Mouse (Mus musculus) thymus, postnatal 25 days (tissue): Measurements from ENCODE around the gene Card19.
A peak's percentile ranks its signal among the peaks of the same experiment; 100 is the strongest.

Experiments
- DNase-seq: peaks from one replicate; pipeline ENCODE4 v3.0.0; 2022

Card19 gene

DNA sequence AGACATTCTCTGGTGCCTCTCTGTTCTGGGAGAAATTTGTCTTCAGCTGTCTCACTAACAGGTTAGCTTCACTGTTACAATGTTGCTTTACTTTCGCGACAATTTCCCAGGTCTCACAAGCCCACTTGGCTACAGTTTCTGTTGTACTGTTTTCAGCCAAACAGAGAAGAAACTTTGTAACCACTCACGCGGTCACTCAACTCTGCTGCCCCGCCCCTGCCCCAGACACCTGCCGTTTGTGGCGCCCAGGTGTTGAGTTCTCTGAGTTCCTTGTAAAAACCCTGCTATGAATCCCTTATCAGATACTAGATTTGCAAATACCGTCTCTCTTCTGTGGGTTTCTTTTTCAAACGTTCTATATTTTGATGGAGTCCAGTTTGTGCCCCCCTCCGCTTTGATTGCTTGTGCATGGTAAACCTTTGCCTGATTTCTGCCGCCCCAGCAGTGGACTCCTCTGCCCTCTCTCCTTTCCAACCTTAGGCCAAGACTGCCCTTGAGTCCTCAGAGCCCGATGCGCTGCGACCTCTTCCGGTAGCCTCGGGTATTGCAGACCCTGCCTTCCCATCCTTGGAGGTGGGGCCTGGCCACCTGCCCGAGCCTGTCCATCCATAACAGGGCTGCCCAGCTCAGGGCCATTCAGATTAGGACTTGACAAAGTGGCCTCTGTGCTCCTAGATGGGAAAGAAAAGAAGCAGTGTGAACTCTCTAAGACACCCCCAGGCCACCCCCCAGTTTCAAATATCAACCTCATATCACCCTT, 46.2 kb downstream of the Card19 start:
- peak; percentile 78 for DNase-seq

DNA sequence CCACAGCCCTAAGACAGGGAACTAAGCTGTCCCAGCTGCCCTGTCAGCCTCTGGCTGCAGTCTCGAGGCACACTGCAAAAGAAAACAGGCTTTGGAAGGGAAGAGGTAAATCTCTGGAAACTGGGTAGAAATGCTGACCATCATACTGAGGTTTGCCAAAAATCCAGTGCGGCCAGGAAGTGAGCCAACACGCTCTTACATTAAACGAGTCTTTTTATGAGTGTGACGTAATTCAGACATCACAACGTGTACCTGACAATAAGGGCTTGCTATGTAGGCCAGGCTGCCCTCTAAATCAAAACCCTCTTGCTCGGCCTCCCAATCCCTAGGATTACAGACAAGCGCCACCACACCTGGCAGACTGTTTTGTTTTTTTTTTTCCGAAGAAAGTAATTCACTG, 48.8 kb downstream of the Card19 start:
- DNase-seq: no peak

GRCm38 (mm10) chr13:49163645-49164044, 52.2 kb downstream of the Card19 start:
- DNase-seq: no peak

DNA sequence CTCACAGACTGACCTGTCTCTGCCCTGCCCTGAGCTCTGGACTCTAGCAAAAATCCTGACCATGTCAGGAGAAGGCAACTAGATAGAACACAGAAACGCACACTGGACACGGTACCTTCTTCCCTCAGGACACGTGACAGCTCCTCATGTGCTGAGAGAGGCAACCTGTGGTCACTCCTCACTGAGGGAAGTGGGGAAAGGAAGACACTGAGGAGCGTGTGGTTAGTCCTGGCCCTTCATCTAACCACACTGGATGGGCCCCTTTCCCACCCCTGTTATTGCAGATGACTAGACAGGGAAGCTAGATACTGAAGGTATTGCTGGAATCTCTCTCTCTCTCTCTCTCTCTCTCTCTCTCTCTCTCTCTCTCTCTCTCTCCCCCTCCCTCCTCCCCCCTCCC, 53.1 kb downstream of the Card19 start:
- no peak for DNase-seq

DNA sequence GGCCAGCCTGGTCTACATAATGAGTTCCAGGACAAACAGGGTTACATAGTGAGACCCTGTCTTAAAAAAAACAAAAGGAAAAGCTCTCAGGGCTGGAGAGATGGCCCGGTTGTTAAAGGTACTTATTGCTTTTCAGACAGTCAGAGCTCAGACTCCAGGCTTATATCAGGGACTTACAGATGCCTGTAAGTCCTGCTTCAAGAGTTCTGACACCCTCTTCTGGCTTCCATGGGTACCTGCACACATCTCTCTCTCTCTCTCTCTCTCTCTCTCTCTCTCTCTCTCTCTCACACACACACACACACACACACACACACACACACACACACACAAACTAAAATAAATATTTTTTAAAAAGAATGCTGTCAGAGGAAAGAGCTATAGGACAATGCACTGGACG, 54.6 kb downstream of the Card19 start:
- DNase-seq: no peak

- DNase-seq: no peak
Observed at GRCm38 (mm10) chr13:49158040-49158713, 57.7 kb downstream of the Card19 start.

DNA sequence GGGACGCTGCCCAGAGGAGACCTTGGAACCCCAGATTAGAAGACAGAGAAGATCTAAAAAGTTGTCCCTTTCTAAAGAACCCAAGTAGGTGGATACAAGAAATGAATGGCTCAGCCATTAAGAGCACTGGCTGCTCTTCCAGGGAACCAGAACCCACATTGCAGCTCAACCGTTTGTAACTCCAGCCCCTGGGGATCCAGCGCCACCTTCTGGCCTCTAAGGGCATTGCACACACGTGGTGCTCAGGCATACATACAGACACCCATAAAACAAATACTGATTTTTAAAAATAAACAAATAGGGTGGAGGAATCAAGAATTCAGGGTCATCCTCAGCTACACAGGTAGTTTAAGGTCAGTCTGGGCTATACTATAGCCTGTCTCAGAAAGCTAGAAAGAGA, 59.2 kb downstream of the Card19 start:
- no peak for DNase-seq

DNA sequence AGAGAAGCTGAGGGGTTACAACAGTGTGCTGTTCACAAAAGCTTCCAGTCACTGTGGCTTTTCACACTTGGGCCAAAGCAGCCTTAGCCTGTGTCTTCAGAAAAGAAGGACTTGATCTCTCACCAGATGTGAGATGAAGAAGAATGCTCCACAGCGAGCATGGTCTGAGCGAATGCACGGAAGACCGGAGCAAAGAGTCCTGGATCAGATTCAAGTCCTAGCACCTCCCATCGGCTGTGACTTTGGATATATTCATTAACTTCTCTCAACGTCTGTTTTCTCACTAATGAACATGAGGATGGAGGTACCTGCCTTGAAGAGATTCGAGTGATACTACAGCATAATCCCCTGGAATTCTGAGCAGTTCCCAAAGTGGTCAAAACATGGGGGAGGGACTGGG, 61.2 kb downstream of the Card19 start:
- DNase-seq: no peak

- no peak for DNase-seq
Observed at GRCm38 (mm10) chr13:49154028-49154427, 61.8 kb downstream of the Card19 start.
